ENCODE assay signal across 28 mouse cellular contexts in the genomic region with DNA sequence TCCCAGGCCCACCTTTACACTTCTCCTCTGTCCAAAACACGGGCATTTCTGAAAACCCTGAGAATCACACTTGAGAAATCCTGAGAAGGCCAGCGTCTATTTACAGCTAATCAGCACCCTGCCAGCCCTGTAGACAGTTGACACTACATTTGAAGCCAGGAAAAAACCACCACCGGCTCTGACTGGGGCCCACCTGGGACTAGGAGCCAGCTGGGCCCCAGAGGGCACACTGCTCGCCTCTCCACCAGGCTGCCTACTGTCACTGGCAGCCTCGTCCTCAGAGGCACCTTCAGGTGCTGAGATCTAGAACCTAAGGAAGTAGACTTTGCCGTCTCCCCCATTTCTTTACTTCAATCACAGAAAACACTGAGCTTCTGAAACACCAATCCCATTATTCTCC. TPM values are rescaled to one million over a fixed set of nuclear protein-coding genes. Genes with fewer than 3 reads are reported as not detected.
DNase-seq lines count a peak whose midpoint lies in the region; ATAC-seq and TF ChIP-seq lines count a peak whose summit lies in the region.
"Had no signal": no experiment of that assay in that cellular context is flagged by ENCODE, and none has a peak within 500 bp of the region (broad histone marks: within the 10 kb centered on the region; RNA-seq: fewer than 3 reads in every experiment).

No protein-coding gene starts in this region.

- H3K9me3 ChIP-seq in heart, embryonic 12.5 days (replicated peaks), result no peaks in the 10 kb centered on the region
- H3K9me3 ChIP-seq: embryonic facial prominence, embryonic 15.5 days; forebrain, embryonic 15.5 days; hindbrain, embryonic 13.5 days; midbrain, embryonic 13.5 days had no signal

- H3K9ac ChIP-seq in heart, embryonic 12.5 days, result 0 out of 2 replicates have a peak overlapping the region, but pooled peaks have one; percentile 11
- H3K9ac ChIP-seq: embryonic facial prominence, embryonic 15.5 days; forebrain, embryonic 15.5 days; hindbrain, embryonic 13.5 days; liver, embryonic 14.5 days; lung, embryonic 14.5 days; midbrain, embryonic 13.5 days had no signal

- peaks cover 95% of the 10 kb centered on the region for H3K79me2 ChIP-seq in myocyte (ENCODE audit: control insufficient read depth, insufficient read depth)

- no peak for TF ChIP-seq POLR2A in myocyte (IDR thresholded peaks at IDR 0.05; ENCODE audit: insufficient read length, low read depth)

- peak overlapping the region; percentile 62 for H3K27ac ChIP-seq in heart, embryonic 12.5 days (ENCODE audit: poor library complexity, severe bottlenecking)
- H3K27ac ChIP-seq: embryonic facial prominence, embryonic 15.5 days; forebrain, embryonic 15.5 days; hindbrain, embryonic 13.5 days; left cerebral cortex, adult 2 months; liver, embryonic 14.5 days; midbrain, embryonic 13.5 days had no signal

- no peaks in the 10 kb centered on the region for H3K36me3 ChIP-seq in heart, embryonic 12.5 days
- H3K36me3 ChIP-seq in myocyte (ENCODE audit: control insufficient read depth, insufficient read depth), result no peaks in the 10 kb centered on the region
- H3K36me3 ChIP-seq: embryonic facial prominence, embryonic 15.5 days; forebrain, embryonic 15.5 days; hindbrain, embryonic 13.5 days; midbrain, embryonic 13.5 days had no signal

- H3ac ChIP-seq in myocyte (ENCODE audit: control insufficient read depth, insufficient read length), result no peak overlapping the region

- no peak overlapping the region for H3K4me2 ChIP-seq in heart, embryonic 12.5 days
- no peak overlapping the region for H3K4me2 ChIP-seq in myocyte (ENCODE audit: low read depth)
- H3K4me2 ChIP-seq: embryonic facial prominence, embryonic 15.5 days; forebrain, embryonic 15.5 days; hindbrain, embryonic 13.5 days; lung, embryonic 14.5 days; midbrain, embryonic 13.5 days had no signal

- H3K4me3 ChIP-seq in heart, embryonic 12.5 days, result no peak overlapping the region
- no peak overlapping the region for H3K4me3 ChIP-seq in myocyte
- H3K4me3 ChIP-seq: embryonic facial prominence, embryonic 15.5 days; forebrain, embryonic 15.5 days; hindbrain, embryonic 13.5 days; left cerebral cortex, adult 2 months; midbrain, embryonic 13.5 days had no signal

- no peak for DNase-seq in heart, adult 8-10 months (ENCODE audit: low spot score)
- peak; percentile 46 for DNase-seq in A20 (ENCODE audit: low read depth, low spot score)
- peak; percentile 70 for DNase-seq in thymus, postnatal 25 days
- DNase-seq in liver, result no peak
- no peak for DNase-seq in adrenal gland, postnatal 14 days
- DNase-seq: adrenal gland, adult 8-10 months; cerebellum, adult 2 months; cerebellum, postnatal 25 days; embryo, embryonic 11 days; gastrocnemius, postnatal 10 days; kidney, adult 18-20 months; layer of hippocampus, adult 9-11 months; lung, embryonic 14.5 days; right cerebral cortex, postnatal 14 days had no signal

- no peak for ATAC-seq in heart, embryonic 12.5 days (ENCODE audit: insufficient number of reproducible peaks, low FRiP score)
- ATAC-seq: activated CD4-positive, CD25-positive, alpha-beta regulatory T cell, adult 4 months; forebrain, embryonic 15.5 days; midbrain, embryonic 13.5 days had no signal

- 34% methylated on average over 6 of the region's 6 CpGs for WGBS in heart, embryonic 12.5 days

- peaks cover 69% of the 10 kb centered on the region for H3K4me1 ChIP-seq in heart, embryonic 12.5 days (replicated peaks)
- H3K4me1 ChIP-seq: forebrain, embryonic 15.5 days had no signal

- no peaks in the 10 kb centered on the region for H3K27me3 ChIP-seq in heart, embryonic 12.5 days (replicated peaks)
- no peaks in the 10 kb centered on the region for H3K27me3 ChIP-seq in myocyte (ENCODE audit: control insufficient read depth, insufficient read depth, insufficient read length)
- H3K27me3 ChIP-seq: embryonic facial prominence, embryonic 15.5 days; forebrain, embryonic 15.5 days; hindbrain, embryonic 13.5 days; midbrain, embryonic 13.5 days had no signal

TF ChIP-seq in myocyte, 11 proteins besides CTCF, POLR2A, EP300 and RAD21:
- TF ChIP-seq MYOD1 (IDR thresholded peaks at IDR 0.05; ENCODE audit: control insufficient read depth in 1 of 3, insufficient read length in 2 of 3, low read depth in 2 of 3) (peak in 2 of 3 experiments; percentile 7 to 28), E2F4 (IDR thresholded peaks at IDR 0.05; ENCODE audit: insufficient read depth) (no peak), MYOG (IDR thresholded peaks at IDR 0.05; ENCODE audit: control insufficient read depth in 1 of 3, insufficient read depth in 1 of 3, insufficient read length in 2 of 3, low read depth in 2 of 3) (peak in 2 of 3 experiments; percentile 24 to 63)

RNA-seq across cellular contexts. Expression of gene Fmnl3, which starts 14.6 kb away (rescaled TPM):
- 17.2 and 21.0 TPM in 2 replicates for polyA plus RNA-seq in heart, embryonic 12.5 days (2016; fragmentation: Nextera tagmentation; extraction: Ambion mirVana)
- 10 to 100 TPM; 13.2 to 17.9 (median 15.8) TPM for total RNA-seq in heart, adult 8-10 months (2022)
- polyA plus RNA-seq in myocyte (2012; fragmentation: generic; extraction: Trizol), result 62.6 TPM
- 21.3 and 31.3 TPM in 2 replicates for total RNA-seq in adrenal gland, postnatal 14 days (2021)

RNA-seq across cellular contexts. Expression of gene Tmbim6, which starts 37.0 kb away (rescaled TPM):
- 251 and 253 TPM in 2 replicates for polyA plus RNA-seq in heart, embryonic 12.5 days (2016; fragmentation: Nextera tagmentation; extraction: Ambion mirVana)
- 100 to 1,000 TPM; 230 to 269 (median 248) TPM for total RNA-seq in heart, adult 8-10 months (2022)
- polyA plus RNA-seq in myocyte (2012; fragmentation: generic; extraction: Trizol), result 691 TPM
- 571 and 598 TPM in 2 replicates for total RNA-seq in adrenal gland, postnatal 14 days (2021)

RNA-seq across cellular contexts. Expression of gene Fam186b, which starts 60.0 kb away (rescaled TPM):
- 0.27 and 0.31 TPM in 2 replicates for polyA plus RNA-seq in heart, embryonic 12.5 days (2016; fragmentation: Nextera tagmentation; extraction: Ambion mirVana)
- total RNA-seq in heart, adult 8-10 months (2022), result under 1 TPM in 1 of 4 experiments, not detected in 3; 0.56 TPM
- polyA plus RNA-seq in myocyte (2012; fragmentation: generic; extraction: Trizol), result 0.06 TPM
- 2.0 and 2.8 TPM in 2 replicates for total RNA-seq in adrenal gland, postnatal 14 days (2021)
- total RNA-seq: gastrocnemius, postnatal 10 days; megakaryocyte, adult 5-6 weeks; monocyte, adult 5-6 weeks had no signal
- polyA plus RNA-seq: C2C12; large intestine, adult 2 months; neural tube, embryonic 11.5 days had no signal

Comparison
In these comparisons a context has a peak if more than half of its experiments do, and no peak if none do; other contexts are left out.
1. DNase-seq: peak in A20 (single experiment) and thymus, postnatal 25 days (single experiment); none in heart, adult 8-10 months (single experiment), liver (single experiment) and adrenal gland, postnatal 14 days (single experiment).